Mouse (Mus musculus) T-helper 17 cell (primary cell): ENCODE data around the gene Pnpla2.
"Not testable (repeated sequence)": the region's sequence is repeated elsewhere in the genome, so short reads cannot be mapped to it uniquely, and the experiment has no call there.

ENCODE experiments used
- in situ Hi-C, 2 experiments: fragments of 300-600 bp; cut with MboI, MseI; formaldehyde crosslinking; loops; 1 replicate in 1 of 2; 2 replicates in 1 of 2; pipeline ENCODE4 v1.15.1; 2025; ENCODE audit warnings: high pct_unique_total_duplicates in 2 of 2

Gene Pnpla2

GRCm38 (mm10) chr7:141454967-141455551, at the start of gene Pnpla2:
Gene Pnpla2 (plus strand): TSS chr7:141455198.
- in situ Hi-C loops, result loop anchor here in 1 of 2 experiments (5.0 kb wide), 1 partner anchor 43 kb away; the partner anchor contains the start of gene Gatd1

- in situ Hi-C loops, result no loop called here
Observed at GRCm38 (mm10) chr7:141405466-141405865, 49.5 kb upstream of the Pnpla2 start.

- in situ Hi-C loops, result not testable (repeated sequence)
Observed at GRCm38 (mm10) chr7:141407670-141408069, 47.3 kb upstream of the Pnpla2 start.

GRCm38 (mm10) chr7:141408833-141409232, 46.2 kb upstream of the Pnpla2 start:
- in situ Hi-C loops, result no loop called here

GRCm38 (mm10) chr7:141410631-141411030, 44.4 kb upstream of the Pnpla2 start:
- in situ Hi-C loops, result loop anchor here in 1 of 2 experiments (5.0 kb wide), 1 partner anchor 47 kb away; the partner anchor contains the start of gene Pnpla2

- in situ Hi-C loops, result loop anchor here in 1 of 2 experiments (5.0 kb wide), 1 partner anchor 46 kb away; the partner anchor contains the start of gene Pnpla2
Observed at GRCm38 (mm10) chr7:141411667-141412066, 43.3 kb upstream of the Pnpla2 start.

- in situ Hi-C loops, result loop anchor here in 1 of 2 experiments (5.0 kb wide), 1 partner anchor 44 kb away; the partner anchor contains the start of gene Pnpla2
Observed at GRCm38 (mm10) chr7:141413331-141413730, 41.7 kb upstream of the Pnpla2 start.

- in situ Hi-C loops, result loop anchor here in 1 of 2 experiments (5.0 kb wide), 1 partner anchor 43 kb away; the partner anchor contains the start of gene Pnpla2
Observed at GRCm38 (mm10) chr7:141413809-141414584, 41.0 kb upstream of the Pnpla2 start, which contains the start of gene Gatd1. Gene Gatd1 (minus strand): TSS chr7:141414136.

- in situ Hi-C loops, result no loop called here
Observed at GRCm38 (mm10) chr7:141416144-141416841, 38.7 kb upstream of the Pnpla2 start.

GRCm38 (mm10) chr7:141417731-141418681, 37.0 kb upstream of the Pnpla2 start:
- in situ Hi-C loops, result no loop called here

- in situ Hi-C loops, result no loop called here
Observed at GRCm38 (mm10) chr7:141418970-141419369, 36.0 kb upstream of the Pnpla2 start.

- in situ Hi-C loops, result no loop called here
Observed at GRCm38 (mm10) chr7:141420030-141420702, 34.8 kb upstream of the Pnpla2 start.

GRCm38 (mm10) chr7:141423811-141424210, 31.2 kb upstream of the Pnpla2 start:
- in situ Hi-C loops, result no loop called here

- in situ Hi-C loops, result no loop called here
Observed at GRCm38 (mm10) chr7:141426948-141427730, 27.9 kb upstream of the Pnpla2 start.

GRCm38 (mm10) chr7:141428701-141429100, 26.3 kb upstream of the Pnpla2 start:
- in situ Hi-C loops, result no loop called here

GRCm38 (mm10) chr7:141429310-141429709, 25.7 kb upstream of the Pnpla2 start, which contains the start of gene Cend1:
Gene Cend1 (minus strand): TSS chr7:141429491.
- in situ Hi-C loops, result no loop called here

GRCm38 (mm10) chr7:141429840-141430584, 25.0 kb upstream of the Pnpla2 start:
- in situ Hi-C loops, result no loop called here

- in situ Hi-C loops, result no loop called here
Observed at GRCm38 (mm10) chr7:141430585-141431240, 24.3 kb upstream of the Pnpla2 start.
